Mouse (Mus musculus) liver, embryonic 12.5 days (tissue): ENCODE measurements around the gene Sorcs2. TPM values are rescaled to one million over a fixed set of nuclear protein-coding genes. Genes with fewer than 3 reads are reported as not detected.

Experiments
- ATAC-seq: fragments of 200-750 bp; cut with Nextera tagmentation; 2 replicates; pipeline ENCODE4 v1.8.0; 2017; ENCODE audit warnings: moderate number of reproducible peaks, mild to moderate bottlenecking, moderate library complexity
- H3K27ac ChIP-seq: fragments of 300-500 bp; sonication (generic); 2 replicates; pipeline ENCODE4 v1.5.1; 2016; ENCODE audit warnings: mild to moderate bottlenecking
- H3K27me3 ChIP-seq: fragments of 300-500 bp; sonication (generic); replicated peaks from 2 replicates; pipeline ENCODE4 v1.6.1; 2016; ENCODE audit warnings: mild to moderate bottlenecking, moderate library complexity
- H3K36me3 ChIP-seq: fragments of 300-500 bp; sonication (generic); 2 replicates; pipeline ENCODE4 v1.6.1; 2016; ENCODE audit warnings: mild to moderate bottlenecking, moderate library complexity
- H3K4me1 ChIP-seq: fragments of 300-500 bp; sonication (generic); 2 replicates; pipeline ENCODE4 v1.6.1; 2016
- H3K4me2 ChIP-seq: fragments of 300-500 bp; sonication (generic); 2 replicates; pipeline ENCODE4 v1.6.1; 2016; ENCODE audit warnings: mild to moderate bottlenecking, moderate library complexity
- H3K4me3 ChIP-seq: fragments of 300-500 bp; sonication (generic); 2 replicates; pipeline ENCODE4 v1.5.1; 2016; ENCODE audit warnings: mild to moderate bottlenecking, moderate library complexity
- H3K9ac ChIP-seq: fragments of 300-500 bp; sonication (generic); 2 replicates; pipeline ENCODE4 v1.6.1; 2016; ENCODE audit warnings: mild to moderate bottlenecking, moderate library complexity
- H3K9me3 ChIP-seq: fragments of 300-500 bp; sonication (generic); replicated peaks from 2 replicates; pipeline ENCODE4 v1.6.1; 2016; ENCODE audit warnings: mild to moderate bottlenecking, moderate library complexity
- WGBS: fragments of 180-500 bp; shearing (Covaris S2); methylation state at CpG from one replicate; pipeline ENCODE4 v1.1.7; 2016; ENCODE audit not compliant: insufficient replicate concordance; 5-methylcytosine and 5-hydroxymethylcytosine counted together
- polyA plus RNA-seq: library from polyadenylated mRNA; unstranded; fragments of >200 nt; fragmentation: Nextera tagmentation; extraction: Ambion mirVana; gene quantifications from 2 replicates; pipeline ENCODE4 v1.2.1, GENCODE M21; 2016

The Sorcs2 gene
- polyA plus RNA-seq, 1 experiment from 2014 or later: 1.2 TPM

- peaks cover 8% of the 10 kb centered on the region for H3K4me1 ChIP-seq
- no peaks in the 10 kb centered on the region for H3K27me3 ChIP-seq
- H3K9ac ChIP-seq: no peak overlapping the region
- H3K27ac ChIP-seq: no peak overlapping the region
- no peak for ATAC-seq
- H3K36me3 ChIP-seq: no peaks in the 10 kb centered on the region
- WGBS: 64% methylated on average over 2 of the region's 2 CpGs
- no peak overlapping the region for H3K4me3 ChIP-seq
- no peak overlapping the region for H3K4me2 ChIP-seq
- H3K9me3 ChIP-seq: no peaks in the 10 kb centered on the region
Measured at GRCm38 (mm10) chr5:36043154-36043553, 354.8 kb downstream of the Sorcs2 start.

GRCm38 (mm10) chr5:36041756-36042155, 356.2 kb downstream of the Sorcs2 start:
- Histone ChIP-seq H3K36me3 (no peaks in the 10 kb centered on the region), H3K4me3 (no peak overlapping the region), H3K4me1 (peaks cover 8% of the 10 kb centered on the region), H3K9me3 (no peaks in the 10 kb centered on the region), H3K27me3 (no peaks in the 10 kb centered on the region), H3K27ac (no peak overlapping the region), H3K4me2 (no peak overlapping the region), H3K9ac (no peak overlapping the region)
- 56% methylated on average over 6 of the region's 6 CpGs for WGBS
- ATAC-seq: 0 out of 2 replicates have a peak, but pooled peaks have one; percentile 14

GRCm38 (mm10) chr5:36041236-36041562, 356.7 kb downstream of the Sorcs2 start:
- Histone ChIP-seq H3K27me3 (no peaks in the 10 kb centered on the region), H3K4me1 (peaks cover 8% of the 10 kb centered on the region), H3K9ac (no peak overlapping the region), H3K27ac (no peak overlapping the region), H3K36me3 (no peaks in the 10 kb centered on the region), H3K4me3 (no peak overlapping the region), H3K4me2 (no peak overlapping the region), H3K9me3 (no peaks in the 10 kb centered on the region)
- ATAC-seq: no peak

- WGBS: 61% methylated on average over 13 of the region's 13 CpGs
- Histone ChIP-seq H3K27ac (no peak overlapping the region), H3K36me3 (no peaks in the 10 kb centered on the region), H3K4me2 (no peak overlapping the region), H3K27me3 (no peaks in the 10 kb centered on the region), H3K4me1 (peaks cover 8% of the 10 kb centered on the region), H3K4me3 (no peak overlapping the region), H3K9me3 (no peaks in the 10 kb centered on the region), H3K9ac (no peak overlapping the region)
- no peak for ATAC-seq
Measured at GRCm38 (mm10) chr5:36040398-36041235, 357.3 kb downstream of the Sorcs2 start.

GRCm38 (mm10) chr5:36039596-36039995, 358.3 kb downstream of the Sorcs2 start:
- H3K4me2 ChIP-seq: no peak overlapping the region
- 65% methylated on average over 5 of the region's 5 CpGs for WGBS
- no peaks in the 10 kb centered on the region for H3K9me3 ChIP-seq
- no peak overlapping the region for H3K4me3 ChIP-seq
- no peak overlapping the region for H3K9ac ChIP-seq
- H3K27ac ChIP-seq: no peak overlapping the region
- H3K4me1 ChIP-seq: peaks cover 8% of the 10 kb centered on the region
- H3K27me3 ChIP-seq: no peaks in the 10 kb centered on the region
- no peaks in the 10 kb centered on the region for H3K36me3 ChIP-seq
- ATAC-seq: no peak

- 37% methylated on average over 8 of the region's 8 CpGs for WGBS
- Histone ChIP-seq H3K4me2 (no peak overlapping the region), H3K4me1 (no peaks in the 10 kb centered on the region), H3K9me3 (no peaks in the 10 kb centered on the region), H3K9ac (no peak overlapping the region), H3K27ac (no peak overlapping the region), H3K27me3 (no peaks in the 10 kb centered on the region), H3K4me3 (no peak overlapping the region), H3K36me3 (no peaks in the 10 kb centered on the region)
- ATAC-seq: no peak
Measured at GRCm38 (mm10) chr5:36033531-36034426, 364.2 kb downstream of the Sorcs2 start.

GRCm38 (mm10) chr5:36025076-36025475, 372.9 kb downstream of the Sorcs2 start:
- H3K4me3 ChIP-seq: no peak overlapping the region
- ATAC-seq: no peak
- H3K27me3 ChIP-seq: no peaks in the 10 kb centered on the region
- no peak overlapping the region for H3K27ac ChIP-seq
- 43% methylated on average over 4 of the region's 4 CpGs for whole genome bisulfite sequencing
- no peaks in the 10 kb centered on the region for H3K36me3 ChIP-seq
- H3K9ac ChIP-seq: no peak overlapping the region
- no peak overlapping the region for H3K4me2 ChIP-seq
- H3K9me3 ChIP-seq: no peaks in the 10 kb centered on the region
- H3K4me1 ChIP-seq: no peaks in the 10 kb centered on the region

- no peak overlapping the region for H3K4me3 ChIP-seq
- H3K9ac ChIP-seq: no peak overlapping the region
- WGBS: 61% methylated on average over 9 of the region's 9 CpGs
- no peaks in the 10 kb centered on the region for H3K9me3 ChIP-seq
- no peaks in the 10 kb centered on the region for H3K4me1 ChIP-seq
- H3K36me3 ChIP-seq: no peaks in the 10 kb centered on the region
- H3K4me2 ChIP-seq: no peak overlapping the region
- no peak overlapping the region for H3K27ac ChIP-seq
- no peaks in the 10 kb centered on the region for H3K27me3 ChIP-seq
- no peak for ATAC-seq
Measured at GRCm38 (mm10) chr5:36024003-36024685, 373.8 kb downstream of the Sorcs2 start.

GRCm38 (mm10) chr5:36022361-36022760, 375.6 kb downstream of the Sorcs2 start:
- ATAC-seq: no peak
- H3K4me3 ChIP-seq: no peak overlapping the region
- H3K36me3 ChIP-seq: no peaks in the 10 kb centered on the region
- H3K9me3 ChIP-seq: no peaks in the 10 kb centered on the region
- no peaks in the 10 kb centered on the region for H3K4me1 ChIP-seq
- no peak overlapping the region for H3K27ac ChIP-seq
- H3K4me2 ChIP-seq: no peak overlapping the region
- no peaks in the 10 kb centered on the region for H3K27me3 ChIP-seq
- H3K9ac ChIP-seq: no peak overlapping the region
- 73% methylated on average over 1 of the region's 1 CpGs for WGBS

GRCm38 (mm10) chr5:36021091-36021490, 376.8 kb downstream of the Sorcs2 start:
- Histone ChIP-seq H3K9me3 (no peaks in the 10 kb centered on the region), H3K4me3 (no peak overlapping the region), H3K9ac (no peak overlapping the region), H3K36me3 (no peaks in the 10 kb centered on the region), H3K27ac (no peak overlapping the region), H3K4me2 (no peak overlapping the region), H3K4me1 (no peaks in the 10 kb centered on the region), H3K27me3 (no peaks in the 10 kb centered on the region)
- WGBS: 80% methylated on average over 3 of the region's 3 CpGs
- ATAC-seq: no peak

GRCm38 (mm10) chr5:36018366-36018765, 379.6 kb downstream of the Sorcs2 start:
- no peaks in the 10 kb centered on the region for H3K36me3 ChIP-seq
- no peaks in the 10 kb centered on the region for H3K4me1 ChIP-seq
- no peak overlapping the region for H3K27ac ChIP-seq
- no peak overlapping the region for H3K4me3 ChIP-seq
- H3K9ac ChIP-seq: no peak overlapping the region
- H3K27me3 ChIP-seq: no peaks in the 10 kb centered on the region
- WGBS: 64% methylated on average over 3 of the region's 3 CpGs
- ATAC-seq: no peak
- no peak overlapping the region for H3K4me2 ChIP-seq
- no peaks in the 10 kb centered on the region for H3K9me3 ChIP-seq

GRCm38 (mm10) chr5:36009405-36009804, 388.5 kb downstream of the Sorcs2 start:
- WGBS: 64% methylated on average over 4 of the region's 4 CpGs
- H3K9me3 ChIP-seq: no peaks in the 10 kb centered on the region

More at GRCm38 (mm10) chr5:36009405-36009804, 388.5 kb downstream of the Sorcs2 start:
- Histone ChIP-seq H3K4me1 (no peaks in the 10 kb centered on the region), H3K27ac (no peak overlapping the region), H3K4me2 (no peak overlapping the region), H3K4me3 (no peak overlapping the region), H3K36me3 (no peaks in the 10 kb centered on the region), H3K27me3 (no peaks in the 10 kb centered on the region), H3K9ac (no peak overlapping the region)
- no peak for ATAC-seq
